Mouse (Mus musculus) E14TG2a.4 (cell line): ENCODE data around the gene B230118H07Rik.

Experiments used
- CTCF ChIP-seq: conservative IDR thresholded peaks from 2 replicates; pipeline ENCODE4 v1.5.1; 2014; ENCODE audit warnings: low read length
- POU5F1 ChIP-seq: IDR thresholded peaks from 2 replicates; pipeline ENCODE4 v1.6.1; 2014; ENCODE audit warnings: low read length, borderline replicate concordance

DNA sequence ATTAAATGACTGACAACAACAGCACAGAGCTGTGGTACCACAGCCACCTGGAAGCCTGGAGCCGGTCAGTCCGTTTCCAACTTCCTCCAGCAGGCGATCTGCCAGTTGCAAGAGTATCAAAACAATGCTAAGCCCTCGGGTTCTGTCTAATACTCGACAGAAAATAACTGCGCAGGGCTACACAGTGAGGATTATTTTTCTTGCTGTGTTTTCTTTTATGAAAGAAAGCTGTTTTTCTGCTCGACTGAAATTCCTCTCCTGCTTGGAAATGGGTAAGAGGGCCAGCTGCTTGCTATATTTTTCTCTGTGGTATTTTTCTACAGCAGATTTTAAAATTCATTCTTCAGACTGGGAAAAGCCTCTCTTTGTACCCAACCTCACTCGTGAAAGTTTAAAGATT is 48.6 kb downstream of the B230118H07Rik start:
- no peak for TF ChIP-seq CTCF
- TF ChIP-seq POU5F1 = no peak
